Mouse (Mus musculus) kidney, adult 8-10 months (tissue): ENCODE measurements around the gene Gale.
"Not testable (repeated sequence)": the region's sequence is repeated elsewhere in the genome, so short reads cannot be mapped to it uniquely, and the experiment has no call there.

Experiments
- DNase-seq, 2 experiments: peaks; one replicate each; pipeline ENCODE4 v3.0.0; 2022

Gene Gale

DNA sequence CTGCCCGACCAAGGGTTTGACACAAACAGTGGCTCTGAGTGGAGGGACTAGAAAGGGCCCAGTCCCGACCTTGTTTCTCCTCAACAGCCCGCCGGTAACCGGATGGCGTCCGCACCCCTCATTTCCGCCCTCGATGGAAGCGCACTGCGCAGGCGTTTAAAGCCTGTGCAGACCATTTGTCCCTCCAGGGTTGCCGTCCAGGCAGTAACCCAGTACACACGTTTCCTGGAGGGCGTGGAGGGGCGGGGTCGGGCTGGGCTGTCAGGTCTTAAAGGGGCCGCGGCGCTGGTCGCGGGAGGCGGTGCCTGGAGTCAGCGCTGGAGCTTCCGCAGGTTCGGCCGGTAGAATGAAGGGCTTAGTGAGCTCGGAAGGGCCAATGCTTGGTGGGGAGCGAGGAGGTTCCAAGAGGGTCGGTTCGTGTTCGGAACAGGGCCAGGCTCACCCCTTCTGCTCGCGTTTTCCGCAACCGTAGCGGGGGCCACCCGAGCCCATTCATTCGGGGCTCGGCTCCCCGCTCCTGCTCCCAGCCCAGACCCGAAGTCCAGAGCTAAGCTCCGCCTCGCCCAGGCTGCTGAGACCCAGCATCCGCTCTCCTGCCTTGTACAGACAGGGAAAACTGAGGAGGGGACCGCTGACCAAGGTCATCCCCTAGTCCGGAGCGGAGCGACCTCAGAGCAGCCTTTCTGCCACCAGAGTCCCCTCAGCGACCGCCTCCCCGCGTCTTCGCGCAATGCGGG is at the start of gene Gale:
Gene Gale (plus strand): TSS at position 271 of the 737 bp plus-strand sequence.
- DNase-seq: peak; percentile 94

DNA sequence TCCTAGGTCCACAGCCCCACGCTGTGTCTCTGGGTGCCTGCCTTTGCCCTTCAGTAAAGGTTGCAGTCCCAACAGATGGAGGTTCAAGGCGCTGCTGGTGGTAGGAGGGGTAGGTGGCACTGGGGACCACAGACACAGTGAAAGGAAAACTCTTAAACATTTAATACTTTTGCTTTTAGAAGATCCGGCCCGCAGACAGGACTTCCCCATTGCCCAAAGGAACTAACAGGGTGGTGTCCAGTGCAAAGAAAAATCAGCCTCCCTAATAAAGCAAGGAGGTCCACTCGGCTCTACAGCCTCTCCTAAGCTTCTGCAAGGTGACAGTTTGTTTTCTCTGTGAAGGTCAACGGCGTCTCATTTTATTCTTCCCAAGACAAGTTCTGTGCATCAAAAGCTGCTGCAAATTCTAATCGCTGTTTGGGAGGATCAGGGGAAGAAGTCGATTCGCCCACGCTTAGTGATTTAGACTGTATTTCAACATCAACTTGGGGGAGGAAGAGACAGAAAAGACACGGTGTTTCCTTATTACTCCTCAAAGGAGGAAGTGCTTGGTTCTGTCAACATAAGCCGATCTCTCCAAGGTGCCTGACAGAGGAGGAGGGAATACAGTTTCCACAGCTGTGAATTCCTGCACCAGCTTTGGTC is 44.8 kb upstream of the Gale start:
- no peak for DNase-seq

DNA sequence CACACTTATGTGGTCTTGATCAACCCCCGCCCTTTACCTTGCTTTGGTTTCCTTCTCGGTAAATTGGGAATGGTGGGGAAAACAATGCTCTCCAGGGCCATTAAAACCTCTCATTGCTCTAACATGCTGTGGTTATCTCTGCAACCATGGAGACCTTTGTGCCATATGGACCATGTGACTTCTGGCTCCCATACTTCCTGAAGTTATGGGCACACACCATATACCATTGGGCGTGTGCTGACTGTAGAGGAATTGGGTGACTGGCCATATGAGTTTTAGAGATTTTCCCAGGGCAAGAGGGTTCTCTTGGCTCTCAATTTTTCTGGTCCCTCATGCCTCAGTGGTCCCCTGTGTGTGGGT is 44.3 kb upstream of the Gale start:
- DNase-seq: no peak

DNA sequence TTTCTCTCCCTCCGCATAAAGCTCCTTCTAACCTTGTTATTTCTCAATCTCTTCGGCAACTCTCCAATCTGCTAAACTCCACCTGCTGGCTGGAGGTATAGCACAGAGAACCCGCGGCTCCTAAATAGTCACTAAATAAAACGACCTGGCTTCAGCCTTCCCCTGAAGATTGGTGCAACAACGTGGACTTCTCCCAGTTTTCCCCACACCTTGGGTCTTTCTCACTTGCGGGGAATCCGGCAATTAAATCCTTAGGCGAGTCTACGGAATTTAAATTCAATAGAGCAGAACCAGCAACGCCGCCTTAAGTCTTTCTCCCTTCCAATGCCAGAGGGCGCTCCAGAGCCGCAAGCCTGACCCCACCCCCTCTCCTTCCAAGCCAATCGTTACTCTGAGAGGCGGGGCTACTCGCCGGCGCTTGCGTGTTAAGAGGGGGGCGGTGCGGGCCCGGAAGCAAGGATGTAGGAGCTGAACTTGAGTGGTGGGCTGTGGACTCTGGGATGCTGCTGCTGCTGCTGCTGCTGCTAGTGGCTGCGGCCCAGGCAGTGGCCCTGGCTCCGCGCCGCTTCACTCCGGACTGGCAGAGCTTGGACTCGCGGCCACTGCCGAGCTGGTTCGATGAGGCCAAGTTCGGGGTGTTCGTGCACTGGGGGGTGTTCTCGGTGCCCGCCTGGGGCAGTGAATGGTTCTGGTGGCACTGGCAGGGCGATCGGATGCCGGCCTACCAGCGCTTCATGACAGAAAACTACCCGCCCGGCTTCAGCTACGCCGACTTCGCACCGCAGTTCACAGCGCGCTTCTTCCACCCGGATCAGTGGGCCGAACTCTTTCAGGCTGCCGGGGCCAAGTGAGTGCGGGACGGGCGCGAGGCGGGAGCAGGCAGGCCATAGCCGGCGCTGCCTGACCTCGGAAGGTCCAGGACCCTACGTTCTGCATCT is 43.0 kb upstream of the Gale start, which contains the start of gene Fuca1:
Gene Fuca1 (plus strand): TSS at position 432 of the 938 bp plus-strand sequence.
- peak; percentile 95 to 98 for DNase-seq

DNA sequence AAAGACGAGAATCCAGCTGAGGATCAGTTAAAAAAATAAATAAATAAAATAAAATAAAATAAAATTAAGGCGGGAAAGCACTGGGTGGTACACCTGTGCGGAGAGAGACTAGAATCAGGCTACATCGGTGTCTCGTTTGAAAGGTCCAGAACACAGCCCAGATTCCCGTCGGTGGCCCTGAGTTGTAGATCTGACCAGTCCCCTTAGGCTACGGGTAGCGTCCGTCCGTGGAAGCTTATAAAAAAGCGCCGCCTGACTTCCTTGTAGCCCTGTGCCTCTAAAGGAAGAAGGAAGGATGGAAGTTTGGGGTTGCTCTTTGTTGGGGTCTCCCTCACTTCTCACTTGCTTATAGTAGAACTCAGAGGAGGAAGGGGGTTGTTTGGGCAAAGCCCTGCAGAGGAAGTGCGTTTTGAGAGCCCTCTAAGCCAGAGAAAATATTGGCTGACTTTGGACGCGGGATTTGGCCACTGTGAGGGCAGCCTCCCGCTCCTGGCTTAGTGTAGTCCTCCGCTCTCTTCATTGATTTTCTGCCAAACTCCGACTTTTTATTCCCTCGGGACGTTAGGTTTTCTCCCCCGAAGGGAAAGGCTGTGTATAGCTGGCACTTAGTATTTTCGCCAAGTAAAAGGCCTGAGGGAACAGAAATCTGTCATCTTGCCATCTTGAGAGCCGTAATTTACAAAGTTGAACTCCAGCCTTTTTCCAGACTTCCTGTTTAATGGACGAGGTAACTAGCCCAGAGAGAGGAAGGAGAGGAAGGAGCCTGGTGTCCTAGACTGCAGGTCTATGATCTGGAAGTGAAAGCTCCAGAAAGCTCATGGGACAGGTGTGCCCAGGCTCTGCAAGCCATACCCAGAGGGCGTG is 42.0 kb upstream of the Gale start:
- DNase-seq: peak; percentile 19 to 36

DNA sequence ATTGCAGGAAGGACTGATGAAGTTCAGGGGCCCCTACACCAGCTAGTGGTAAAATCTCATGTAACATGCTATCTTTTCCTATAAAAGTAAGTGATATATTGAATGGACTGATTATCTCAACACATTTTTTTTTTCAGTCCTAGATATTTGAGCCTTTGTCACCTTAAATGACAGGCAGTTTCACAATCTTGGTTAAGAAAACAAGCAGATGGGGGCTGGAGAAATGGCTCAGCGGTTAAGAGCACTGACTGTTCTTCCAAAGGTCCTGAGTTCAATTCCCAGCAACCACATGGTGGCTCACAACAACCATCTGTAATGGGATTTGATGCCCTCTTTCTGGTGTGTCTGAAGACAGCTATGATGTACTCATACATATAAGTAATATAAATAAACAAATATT is 41.3 kb upstream of the Gale start:
- no peak for DNase-seq

DNA sequence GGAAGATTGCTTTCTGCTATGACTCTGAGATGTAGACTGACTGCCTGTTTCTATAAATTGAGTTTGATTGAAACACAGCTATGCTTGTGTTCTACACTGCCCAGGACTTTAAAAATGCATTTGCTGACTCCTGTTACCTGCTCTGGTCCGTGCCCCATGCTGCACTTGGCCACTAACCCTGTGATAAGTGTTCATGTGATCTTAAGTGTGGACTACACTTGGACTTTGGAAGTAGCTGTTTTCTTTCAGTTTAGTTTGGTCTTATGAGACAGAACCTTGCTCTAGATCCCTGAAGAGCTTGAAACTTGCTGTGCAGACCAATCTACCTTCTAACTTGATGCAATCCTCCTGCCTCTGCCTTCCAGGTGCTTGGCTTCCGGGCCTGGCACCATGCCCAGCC is 39.1 kb upstream of the Gale start:
- peak; percentile 58 to 75 for DNase-seq

DNA sequence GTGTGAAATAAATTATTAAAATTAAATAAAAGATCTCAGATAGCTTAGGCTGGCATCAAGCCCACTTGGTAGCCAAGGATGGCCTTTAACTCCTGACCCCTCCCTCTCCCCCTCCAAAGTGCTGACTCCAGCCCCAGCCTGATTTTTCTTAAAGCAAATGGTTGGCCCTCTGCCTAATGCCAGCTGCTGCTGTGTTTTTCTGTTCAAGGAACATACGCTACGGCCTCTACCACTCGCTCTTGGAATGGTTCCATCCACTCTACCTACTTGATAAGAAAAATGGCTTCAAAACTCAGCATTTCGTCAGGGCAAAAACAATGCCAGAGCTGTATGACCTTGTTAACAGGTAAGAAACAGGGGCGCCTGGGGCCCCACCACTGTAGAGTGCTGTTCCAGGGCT is 38.2 kb upstream of the Gale start:
- DNase-seq: peak; percentile 65 to 69

DNA sequence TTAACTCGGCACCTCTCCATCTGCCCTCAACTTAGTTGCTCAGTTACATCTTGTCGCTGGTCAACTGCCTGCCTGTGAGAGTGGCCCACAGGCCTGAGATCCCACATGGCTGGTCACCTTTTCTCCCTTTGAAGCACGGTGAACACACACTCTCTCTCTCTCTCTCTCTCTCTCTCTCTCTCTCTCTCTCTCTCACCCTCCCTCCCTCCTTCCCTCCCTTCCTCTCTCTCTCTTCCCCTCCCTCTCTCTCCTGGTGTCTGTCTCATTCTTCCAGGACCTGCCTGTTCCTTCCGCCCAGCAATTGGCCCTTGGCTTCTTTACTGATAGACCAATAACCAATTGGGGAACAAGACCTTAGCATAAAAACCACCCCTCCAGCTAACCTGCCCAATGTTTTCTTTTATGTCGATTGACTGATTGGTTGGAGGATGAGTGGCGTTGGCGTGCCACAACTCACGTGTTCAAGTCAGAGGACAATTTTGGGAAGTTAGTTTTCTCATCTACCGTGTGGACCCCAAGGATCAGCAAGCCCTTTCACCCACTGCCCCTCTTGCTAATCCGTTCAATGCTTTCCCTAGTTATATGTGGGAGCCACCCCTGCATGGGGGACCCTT is 37.2 kb upstream of the Gale start:
- DNase-seq: no peak

DNA sequence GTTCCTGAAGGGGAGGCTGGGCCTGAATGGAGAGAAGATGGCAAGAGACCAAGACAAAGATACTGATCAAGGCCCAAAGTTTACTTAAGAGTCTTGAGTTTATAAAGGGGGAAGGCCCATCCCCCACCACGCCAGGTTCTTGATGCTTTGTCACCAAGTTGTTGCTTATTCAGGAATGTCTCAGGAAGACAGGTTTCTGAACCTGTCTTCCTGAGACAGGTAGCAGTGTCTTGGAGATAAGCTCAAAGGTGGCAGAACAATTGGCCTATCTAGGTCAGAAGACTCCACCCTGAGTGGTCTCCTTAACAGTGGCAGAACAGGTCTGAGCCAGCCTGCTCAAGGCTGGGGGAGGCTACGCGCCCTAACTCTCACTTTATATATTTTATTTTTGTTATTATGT is 36.7 kb upstream of the Gale start:
- DNase-seq: no peak

DNA sequence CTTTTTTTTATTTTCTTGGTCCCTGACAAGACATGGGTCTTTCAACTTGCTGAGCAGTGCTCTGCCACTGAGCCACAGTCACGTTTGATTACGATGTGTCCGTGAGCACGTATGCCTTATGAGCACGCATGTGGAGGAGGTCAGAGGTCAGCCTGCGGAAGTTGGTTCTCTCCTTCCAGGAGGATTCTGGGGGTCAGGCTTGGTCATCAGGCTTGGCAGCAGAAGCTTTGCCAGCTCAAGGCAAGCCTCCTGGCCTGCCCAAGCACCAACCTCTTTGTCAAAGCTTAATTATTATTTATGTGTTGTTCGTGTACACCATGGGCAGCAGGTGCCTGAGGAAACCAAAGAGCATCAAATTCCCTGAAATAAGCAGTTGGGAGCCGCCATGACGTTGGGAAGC is 35.2 kb upstream of the Gale start:
- DNase-seq: peak in 1 of 2 experiments; percentile 47

DNA sequence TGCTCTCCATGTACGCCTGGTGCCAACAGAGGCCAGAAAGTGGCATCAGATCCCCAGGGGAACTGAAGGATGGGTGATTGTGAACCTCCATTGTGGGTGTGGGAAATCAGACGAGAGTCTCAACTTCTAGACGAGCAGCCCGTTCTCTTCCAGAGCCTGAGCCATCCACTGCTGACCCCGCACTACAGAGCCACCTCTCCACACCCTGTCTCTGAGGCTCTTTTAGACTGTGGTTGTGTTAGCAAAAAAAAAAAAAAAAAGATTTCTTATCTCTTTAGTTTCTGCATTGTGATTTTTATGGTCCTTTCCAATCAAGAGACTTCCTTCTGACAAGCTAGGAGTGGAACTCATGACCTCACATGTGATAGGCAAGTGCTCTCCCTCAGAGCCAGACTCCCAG is 34.1 kb upstream of the Gale start:
- DNase-seq: no peak

DNA sequence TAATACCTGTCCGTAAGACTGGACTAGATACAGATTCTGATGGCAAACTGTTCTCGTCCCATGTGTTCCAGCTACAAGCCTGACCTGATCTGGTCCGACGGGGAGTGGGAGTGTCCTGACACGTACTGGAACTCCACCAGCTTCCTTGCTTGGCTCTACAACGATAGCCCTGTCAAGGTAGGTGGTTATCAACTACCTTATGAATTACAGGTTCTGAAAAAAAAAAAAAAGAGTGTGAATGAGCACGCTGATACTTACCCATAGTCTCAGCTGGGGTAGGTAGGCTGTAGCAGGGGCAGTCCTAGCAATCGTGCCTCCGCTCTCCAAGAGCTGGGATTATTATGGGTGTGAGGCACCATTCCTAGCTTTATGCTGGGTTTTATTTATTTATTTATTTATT is 33.7 kb upstream of the Gale start:
- no peak for DNase-seq

DNA sequence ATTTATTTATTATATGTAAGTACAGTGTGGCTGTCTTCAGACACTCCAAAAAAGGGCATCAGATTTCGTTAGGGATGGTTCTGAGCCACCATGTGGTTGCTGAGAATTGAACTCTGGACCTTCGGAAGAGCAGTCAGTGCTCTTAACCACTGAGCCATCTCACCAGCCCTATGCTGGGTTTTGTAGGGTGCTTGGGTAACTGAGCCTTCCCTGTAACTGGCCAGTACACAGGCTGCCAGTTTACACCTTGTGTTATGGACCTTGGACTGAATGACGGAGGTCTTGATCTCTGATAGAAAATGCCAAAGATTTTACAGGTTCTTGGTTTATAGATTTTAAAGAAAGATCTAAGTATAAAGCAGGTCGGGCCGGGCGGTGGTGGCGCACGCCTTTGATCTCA is 33.3 kb upstream of the Gale start:
- peak in 1 of 2 experiments; percentile 48 for DNase-seq

DNA sequence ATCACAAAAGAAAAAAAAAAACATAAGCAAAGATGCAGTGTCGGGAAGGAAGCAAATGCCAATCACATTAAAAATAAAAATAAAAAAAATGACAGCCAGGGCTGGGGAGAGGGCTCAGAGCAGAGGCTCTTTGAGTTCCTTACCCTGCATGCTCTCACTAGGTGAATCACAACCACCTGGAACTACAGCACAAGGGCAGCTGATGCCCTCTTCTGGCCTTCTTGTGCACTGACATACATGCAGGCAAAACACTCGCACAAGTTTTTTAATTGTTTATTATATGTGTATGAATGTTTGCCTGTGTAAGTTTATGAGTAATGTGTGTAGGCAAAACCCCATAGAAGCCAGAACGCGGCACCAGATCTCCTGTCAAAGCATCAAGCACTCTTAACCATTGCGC is 31.7 kb upstream of the Gale start:
- DNase-seq: no peak

DNA sequence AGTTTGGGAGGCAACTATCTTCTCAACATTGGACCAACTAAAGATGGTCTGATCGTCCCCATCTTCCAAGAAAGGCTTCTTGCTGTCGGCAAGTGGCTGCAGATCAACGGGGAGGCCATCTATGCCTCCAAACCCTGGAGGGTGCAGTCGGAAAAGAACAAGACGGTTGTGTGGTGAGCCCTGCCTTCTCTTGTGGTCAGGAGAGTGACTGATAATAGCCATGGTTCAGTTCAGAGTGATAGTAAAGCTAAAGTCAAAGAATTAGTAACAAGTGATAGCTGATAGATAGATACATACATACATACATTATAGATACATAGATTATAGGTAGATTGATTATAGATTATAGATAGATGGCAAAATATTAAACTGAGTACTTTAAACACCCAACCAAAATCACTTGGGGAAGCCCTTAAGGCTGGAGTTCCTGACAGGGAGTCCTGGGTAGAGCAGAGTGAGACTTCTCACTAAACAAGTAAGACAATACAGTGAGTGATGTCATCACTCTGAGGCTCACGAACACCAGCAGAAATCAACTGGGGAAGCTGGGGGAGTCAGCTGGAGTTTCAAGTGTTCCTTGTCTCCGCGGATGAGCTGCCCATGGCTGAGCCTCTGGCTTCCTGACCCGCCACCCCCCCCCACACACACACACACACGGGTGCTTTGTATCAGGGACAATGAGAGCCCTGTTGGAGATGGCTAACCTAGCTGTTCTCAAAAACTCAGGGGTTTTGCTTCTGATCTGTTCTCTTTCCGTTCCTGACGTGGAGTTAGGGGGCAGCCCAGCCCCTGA is 28.6 kb upstream of the Gale start:
- no peak for DNase-seq

DNA sequence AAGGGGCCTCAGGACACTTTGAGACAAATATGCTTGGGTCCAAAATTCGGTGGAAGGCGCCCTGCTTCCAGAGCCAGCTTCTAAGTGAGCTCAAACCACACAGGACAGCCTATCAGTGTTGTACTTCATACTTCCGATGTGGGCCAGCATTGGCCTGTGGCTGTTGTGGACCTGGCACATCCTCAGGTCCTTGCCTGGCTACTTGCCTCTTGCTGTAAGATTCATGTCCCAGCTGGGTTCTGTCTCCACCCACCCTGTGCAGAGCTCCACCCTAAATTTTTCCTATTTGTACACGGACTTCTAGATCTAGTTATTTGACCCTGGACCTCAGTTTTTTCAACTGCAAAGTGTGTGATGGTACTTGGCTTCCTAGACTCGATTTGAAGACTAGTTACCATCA is 28.0 kb upstream of the Gale start:
- no peak for DNase-seq

DNA sequence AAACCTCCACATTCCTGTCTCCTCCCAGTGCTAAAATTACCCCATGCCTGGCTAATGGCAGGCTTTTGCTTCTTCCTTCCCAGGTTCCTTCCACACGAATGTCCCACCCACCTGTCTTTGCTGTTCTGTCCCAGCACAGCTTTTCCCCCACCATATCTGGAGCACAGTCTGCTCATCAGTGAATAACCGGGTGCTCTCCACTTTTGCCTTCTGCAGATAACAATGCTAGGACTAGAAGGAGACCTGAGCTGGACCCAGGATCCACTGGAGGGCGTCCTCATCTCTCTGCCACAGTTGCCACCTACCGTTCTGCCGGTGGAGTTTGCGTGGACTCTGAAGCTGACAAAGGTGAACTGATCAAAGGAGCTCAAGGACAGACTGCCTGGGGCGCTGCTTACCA is 24.7 kb upstream of the Gale start:
- DNase-seq: no peak

DNA sequence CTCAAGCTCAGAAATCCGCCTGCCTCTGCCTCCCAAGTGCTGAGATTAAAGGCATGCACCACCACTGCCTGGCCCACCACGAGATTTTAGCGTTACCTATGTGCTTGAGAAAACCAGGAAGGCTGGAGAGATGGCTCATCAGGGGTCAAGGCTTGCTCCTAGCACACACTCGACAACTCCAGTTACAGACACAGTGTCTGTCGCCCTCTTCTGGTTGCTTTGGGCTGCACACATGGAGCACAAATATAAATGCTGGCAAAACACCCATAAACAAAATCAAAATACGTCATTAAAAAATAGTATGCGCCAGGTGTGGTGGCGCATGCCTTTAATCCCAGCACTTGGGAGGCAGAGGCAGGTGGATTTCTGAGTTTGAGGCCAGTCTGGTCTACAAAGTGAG is 22.5 kb upstream of the Gale start:
- DNase-seq: not testable (repeated sequence)

DNA sequence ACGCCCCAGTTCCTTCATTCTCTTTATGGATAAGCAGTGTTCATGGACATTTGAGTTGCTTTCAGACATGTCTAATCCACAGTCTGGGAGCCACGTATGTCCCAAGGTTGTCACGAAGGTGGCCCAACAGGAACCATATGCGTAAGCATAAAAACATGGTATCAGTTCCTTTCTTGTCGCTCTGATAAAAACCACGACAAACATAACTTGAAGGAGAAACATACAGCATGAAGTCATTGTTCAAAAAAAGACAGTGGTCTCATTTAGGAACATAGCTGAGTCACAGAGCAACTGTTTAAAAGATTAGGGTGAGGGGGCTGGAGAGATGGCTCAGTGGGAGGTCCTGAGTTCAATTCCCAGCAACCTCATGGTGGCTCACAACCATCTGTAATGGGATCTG is 21.3 kb upstream of the Gale start:
- no peak for DNase-seq

DNA sequence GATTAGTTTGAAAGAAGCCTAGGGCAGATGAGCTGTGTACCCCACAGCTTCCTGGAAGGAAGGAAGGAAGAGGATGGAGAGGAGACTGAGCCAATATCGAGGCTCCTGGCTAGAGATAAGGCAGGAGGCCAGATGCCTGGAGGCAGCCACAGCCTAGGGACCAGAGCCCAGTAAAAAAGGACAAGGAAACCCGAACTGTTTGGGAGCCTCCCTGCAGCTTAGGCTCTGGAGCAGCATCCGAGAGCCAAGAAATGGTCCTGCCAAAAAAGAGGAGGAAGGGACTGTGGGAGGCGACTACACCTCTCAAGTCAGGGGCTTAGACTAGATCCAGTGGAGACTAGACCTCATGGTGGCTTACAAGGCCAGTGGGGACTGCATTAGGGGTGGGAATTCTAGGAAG is 20.1 kb upstream of the Gale start:
- no peak for DNase-seq
